ENCODE assay signal across 22 mouse cellular contexts in genomic region chr19:17406823-17407222, GRCm38 (mm10). TPM values are rescaled to one million over a fixed set of nuclear protein-coding genes. Genes with fewer than 3 reads are reported as not detected.
DNase-seq lines count a peak whose midpoint lies in the region; ATAC-seq and TF ChIP-seq lines count a peak whose summit lies in the region.
"Had no signal": no experiment of that assay in that cellular context is flagged by ENCODE, and none has a peak within 500 bp of the region (broad histone marks: within the 10 kb centered on the region; RNA-seq: fewer than 3 reads in every experiment).

No protein-coding gene starts in this region.

- H3K4me1 ChIP-seq in liver, embryonic 12.5 days = peaks cover 15% of the 10 kb centered on the region
- peaks cover 9% of the 10 kb centered on the region for H3K4me1 ChIP-seq in liver, postnatal 0 days (ENCODE audit: insufficient read depth)
- peaks cover 16% of the 10 kb centered on the region for H3K4me1 ChIP-seq in liver, embryonic 15.5 days (replicated peaks)
- H3K4me1 ChIP-seq: embryonic facial prominence, embryonic 15.5 days; forebrain, embryonic 12.5 days; hindbrain, embryonic 10.5 days; intestine, embryonic 15.5 days had no signal

- peak; percentile 78 for ATAC-seq in liver, embryonic 12.5 days
- no peak for ATAC-seq in liver, postnatal 0 days
- peak; percentile 87 for ATAC-seq in erythroblast, adult 5-6 weeks (replicated peaks; ENCODE audit: low FRiP score, poor library complexity, severe bottlenecking)
- ATAC-seq in liver, embryonic 15.5 days (ENCODE audit: insufficient read depth) = peak; percentile 69; the same call in 1 of the 2 replicates
- ATAC-seq: forebrain, embryonic 16.5 days; intestine, embryonic 15.5 days had no signal

- DNase-seq in heart, adult 11 months = peak; percentile 61
- no peak for DNase-seq in heart, postnatal 10 days
- no peak for DNase-seq in liver, postnatal 0 days
- DNase-seq in ovary, postnatal 14 days (ENCODE audit: low spot score) = no peak
- DNase-seq in testis, postnatal 14 days (ENCODE audit: low spot score) = no peak
- DNase-seq: adrenal gland, postnatal 36 days; cerebellum, adult 11 months; cerebellum, adult 8-10 months; cerebellum, postnatal 14 days; embryo, embryonic 11 days; gastrocnemius, postnatal 10 days; heart, postnatal 14 days had no signal

- TF ChIP-seq CTCF in liver, postnatal 0 days (IDR thresholded peaks at IDR 0.05; ENCODE audit: low read depth) = no peak

- H3K4me2 ChIP-seq in liver, embryonic 12.5 days = no peak overlapping the region
- H3K4me2 ChIP-seq in liver, postnatal 0 days (ENCODE audit: low read depth, low read length) = no peak overlapping the region
- H3K4me2 ChIP-seq in liver, embryonic 15.5 days = no peak overlapping the region
- H3K4me2 ChIP-seq: embryonic facial prominence, embryonic 15.5 days; forebrain, embryonic 12.5 days; hindbrain, embryonic 14.5 days; intestine, embryonic 15.5 days had no signal

- H3K4me3 ChIP-seq in liver, embryonic 12.5 days = no peak overlapping the region
- no peak overlapping the region for H3K4me3 ChIP-seq in liver, postnatal 0 days (ENCODE audit: low read depth, low read length)
- no peak overlapping the region for H3K4me3 ChIP-seq in liver, embryonic 15.5 days (replicated peaks)
- H3K4me3 ChIP-seq: embryonic facial prominence, embryonic 15.5 days; forebrain, embryonic 12.5 days; hindbrain, embryonic 10.5 days; intestine, embryonic 15.5 days had no signal

- H3K9ac ChIP-seq in liver, embryonic 12.5 days = no peak overlapping the region
- H3K9ac ChIP-seq in liver, postnatal 0 days (replicated peaks) = no peak overlapping the region
- H3K9ac ChIP-seq in liver, embryonic 15.5 days = no peak overlapping the region
- H3K9ac ChIP-seq: embryonic facial prominence, embryonic 15.5 days; forebrain, embryonic 12.5 days; hindbrain, embryonic 14.5 days; intestine, embryonic 15.5 days had no signal

- intact Hi-C loops in heart, postnatal 10 days (cut with DNase I) = no loop called here

- H3K27ac ChIP-seq in liver, embryonic 12.5 days = no peak overlapping the region
- no peak overlapping the region for H3K27ac ChIP-seq in liver, postnatal 0 days (ENCODE audit: low read depth)
- 0 out of 2 replicates have a peak overlapping the region, but pooled peaks have one; percentile 41 for H3K27ac ChIP-seq in liver, embryonic 15.5 days (replicated peaks)
- H3K27ac ChIP-seq: embryonic facial prominence, embryonic 15.5 days; forebrain, embryonic 12.5 days; hindbrain, embryonic 10.5 days; hindbrain, embryonic 14.5 days; intestine, embryonic 15.5 days had no signal

- no peaks in the 10 kb centered on the region for H3K36me3 ChIP-seq in liver, embryonic 12.5 days
- H3K36me3 ChIP-seq in liver, postnatal 0 days (replicated peaks; ENCODE audit: insufficient read depth, low read length) = no peaks in the 10 kb centered on the region
- H3K36me3 ChIP-seq in liver, embryonic 15.5 days (replicated peaks) = no peaks in the 10 kb centered on the region
- H3K36me3 ChIP-seq: embryonic facial prominence, embryonic 15.5 days; forebrain, embryonic 12.5 days; hindbrain, embryonic 10.5 days; intestine, embryonic 15.5 days had no signal

- H3K27me3 ChIP-seq in liver, embryonic 12.5 days (replicated peaks) = no peaks in the 10 kb centered on the region
- H3K27me3 ChIP-seq in liver, postnatal 0 days (ENCODE audit: insufficient read depth, low read length) = no peaks in the 10 kb centered on the region
- H3K27me3 ChIP-seq in liver, embryonic 15.5 days = no peaks in the 10 kb centered on the region
- H3K27me3 ChIP-seq: CH12.LX; embryonic facial prominence, embryonic 15.5 days; forebrain, embryonic 12.5 days; intestine, embryonic 15.5 days had no signal

- no peak for TF ChIP-seq EP300 in liver, postnatal 0 days (IDR thresholded peaks at IDR 0.05; ENCODE audit: low read depth)

- no peaks in the 10 kb centered on the region for H3K9me3 ChIP-seq in liver, embryonic 12.5 days (replicated peaks)
- no peaks in the 10 kb centered on the region for H3K9me3 ChIP-seq in liver, postnatal 0 days (ENCODE audit: low read length)
- no peaks in the 10 kb centered on the region for H3K9me3 ChIP-seq in liver, embryonic 15.5 days (replicated peaks)
- H3K9me3 ChIP-seq: embryonic facial prominence, embryonic 15.5 days; forebrain, embryonic 12.5 days; intestine, embryonic 15.5 days had no signal

- WGBS in liver, embryonic 12.5 days (ENCODE audit: insufficient replicate concordance) = 75% methylated on average over 5 of the region's 5 CpGs
- WGBS in liver, postnatal 0 days (ENCODE audit: insufficient replicate concordance) = 76% methylated on average over 5 of the region's 5 CpGs
- 73% methylated on average over 5 of the region's 5 CpGs for WGBS in liver, embryonic 15.5 days (ENCODE audit: insufficient replicate concordance)

RNA-seq across cellular contexts. Expression of gene Rfk, which starts 13.0 kb away (rescaled TPM):
- total RNA-seq in heart, postnatal 10 days (2021) = 10 to 100 TPM; 54.2 to 55.8 TPM
- polyA plus RNA-seq in liver, embryonic 12.5 days (2016; fragmentation: Nextera tagmentation; extraction: Ambion mirVana) = 79.8 and 85.5 TPM in 2 replicates
- polyA plus RNA-seq in liver, postnatal 0 days (2015; fragmentation: Nextera tagmentation; extraction: Ambion mirVana) = 59.9 and 61.9 TPM in 2 replicates
- 36.8 and 45.3 TPM in 2 replicates for total RNA-seq in erythroblast, adult 5-6 weeks (2015; ENCODE audit: low replicate concordance)
- total RNA-seq in erythroblast, adult 5-6 weeks (2017; ENCODE audit: low replicate concordance) = 17.0 and 22.6 TPM in 2 replicates
- polyA plus RNA-seq in liver, embryonic 15.5 days (2015; fragmentation: Nextera tagmentation; extraction: Ambion mirVana) = 55.3 and 58.4 TPM in 2 replicates

RNA-seq across cellular contexts. Expression of gene Gcnt1, which starts 34.2 kb away (rescaled TPM):
- 10 to 100 TPM; 11.4 to 13.6 TPM for total RNA-seq in heart, postnatal 10 days (2021)
- polyA plus RNA-seq in liver, embryonic 12.5 days (2016; fragmentation: Nextera tagmentation; extraction: Ambion mirVana) = 25.2 and 25.9 TPM in 2 replicates
- 5.8 and 7.1 TPM in 2 replicates for polyA plus RNA-seq in liver, postnatal 0 days (2015; fragmentation: Nextera tagmentation; extraction: Ambion mirVana)
- 228 and 254 TPM in 2 replicates for total RNA-seq in erythroblast, adult 5-6 weeks (2015; ENCODE audit: low replicate concordance)
- total RNA-seq in erythroblast, adult 5-6 weeks (2017; ENCODE audit: low replicate concordance) = 300 and 309 TPM in 2 replicates
- polyA plus RNA-seq in liver, embryonic 15.5 days (2015; fragmentation: Nextera tagmentation; extraction: Ambion mirVana) = 18.5 and 19.0 TPM in 2 replicates
